Mouse (Mus musculus) forebrain, embryonic 16.5 days (tissue): ENCODE results near the gene H3f3a. TPM values are rescaled to one million over a fixed set of nuclear protein-coding genes. Genes with fewer than 3 reads are reported as not detected.

Experiments used
- ATAC-seq: fragments of 200-750 bp; cut with Nextera tagmentation; 2 replicates; pipeline ENCODE4 v1.8.0; 2017; ENCODE audit warnings: mild to moderate bottlenecking, moderate library complexity
- H3K27ac ChIP-seq: fragments of 300-500 bp; sonication (generic); 2 replicates; pipeline ENCODE4 v1.5.1; 2014; ENCODE audit warnings: low read length, control low read depth
- H3K27me3 ChIP-seq: fragments of 300-500 bp; sonication (generic); replicated peaks from 2 replicates; pipeline ENCODE4 v1.6.1; 2014; ENCODE audit warnings: low read length; ENCODE audit not compliant: control insufficient read depth, insufficient read depth
- H3K36me3 ChIP-seq: fragments of 300-500 bp; sonication (generic); 2 replicates; pipeline ENCODE4 v1.6.1; 2014; ENCODE audit not compliant: control insufficient read depth, insufficient read depth
- H3K4me1 ChIP-seq: fragments of 300-500 bp; sonication (generic); replicated peaks from 2 replicates; pipeline ENCODE4 v1.6.1; 2014; ENCODE audit warnings: low read length; ENCODE audit not compliant: control insufficient read depth, insufficient read depth
- H3K4me2 ChIP-seq: fragments of 300-500 bp; sonication (generic); 2 replicates; pipeline ENCODE4 v1.6.1; 2014; ENCODE audit warnings: mild to moderate bottlenecking, low read length, control low read depth
- H3K4me3 ChIP-seq: fragments of 300-500 bp; sonication (generic); replicated peaks from 2 replicates; pipeline ENCODE4 v1.5.1; 2014; ENCODE audit warnings: mild to moderate bottlenecking, low read length, control low read depth
- H3K9ac ChIP-seq: fragments of 300-500 bp; sonication (generic); replicated peaks from 2 replicates; pipeline ENCODE4 v1.6.1; 2014; ENCODE audit warnings: low read depth, low read length, control low read depth
- H3K9me3 ChIP-seq: fragments of 300-500 bp; sonication (generic); 2 replicates; pipeline ENCODE4 v1.6.1; 2016; ENCODE audit warnings: low read length; ENCODE audit not compliant: control insufficient read depth
- WGBS: fragments of 180-500 bp; shearing (Covaris S2); extraction: QIAGEN DNeasy Blood & Tissue Kit; methylation state at CpG from one replicate; pipeline ENCODE4 v1.1.7; 2014; 5-methylcytosine and 5-hydroxymethylcytosine counted together
- polyA plus RNA-seq: library from polyadenylated mRNA; unstranded; fragments of >200 nt; fragmentation: Nextera tagmentation; extraction: Ambion mirVana; gene quantifications from 2 replicates; pipeline ENCODE4 v1.2.1, GENCODE M21; 2015

H3f3a gene
- polyA plus RNA-seq, 1 experiment from 2014 or later: 3,503 TPM

GRCm38 (mm10) chr1:180778403-180778754 is 35.4 kb downstream of the H3f3a start:
- 0% methylated on average over 13 of the region's 13 CpGs for WGBS
- H3K4me2 ChIP-seq: peak overlapping the region; percentile 98
- H3K36me3 ChIP-seq: no peaks in the 10 kb centered on the region
- H3K27ac ChIP-seq: no peak overlapping the region
- H3K4me1 ChIP-seq: peaks cover 18% of the 10 kb centered on the region
- H3K9ac ChIP-seq: peak overlapping the region; percentile 80
- peak; percentile 14 for ATAC-seq
- H3K9me3 ChIP-seq: peaks cover 4% of the 10 kb centered on the region; the same call in 1 of the 2 replicates
- peak overlapping the region; percentile 76 for H3K4me3 ChIP-seq
- no peaks in the 10 kb centered on the region for H3K27me3 ChIP-seq

GRCm38 (mm10) chr1:180777660-180778402 is 35.9 kb downstream of the H3f3a start:
- H3K4me2 ChIP-seq: peak overlapping the region; percentile 98
- peak overlapping the region; percentile 76 for H3K4me3 ChIP-seq

DNA sequence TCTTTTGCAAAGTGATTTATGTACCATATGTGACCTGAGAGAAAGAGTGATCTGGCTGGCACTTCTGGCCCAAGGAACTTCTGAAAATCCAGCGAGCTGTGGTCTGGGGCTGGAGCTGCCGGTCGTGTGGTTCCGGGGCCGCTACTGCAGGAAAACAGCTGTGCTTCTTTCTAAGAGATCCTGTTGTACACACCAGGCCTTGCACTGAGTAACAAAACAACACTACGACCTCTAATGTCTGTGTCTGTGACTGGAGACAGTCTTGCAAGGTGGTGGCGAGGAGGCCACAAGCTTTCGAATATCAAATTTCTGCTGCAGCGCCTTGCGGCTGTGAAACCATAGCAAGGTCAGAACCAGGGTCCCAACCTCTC is 36.5 kb downstream of the H3f3a start:
- peak; percentile 24 for ATAC-seq
- Histone ChIP-seq H3K4me3 (peak overlapping the region; percentile 76), H3K4me1 (peaks cover 18% of the 10 kb centered on the region), H3K27ac (peak overlapping the region; percentile 74), H3K9me3 (peaks cover 4% of the 10 kb centered on the region; the same call in 1 of the 2 replicates), H3K36me3 (no peaks in the 10 kb centered on the region), H3K27me3 (no peaks in the 10 kb centered on the region), H3K4me2 (peak overlapping the region; percentile 98), H3K9ac (peak overlapping the region; percentile 80)
- 7% methylated on average over 10 of the region's 10 CpGs for WGBS

More at GRCm38 (mm10) chr1:180777660-180778402, 35.9 kb downstream of the H3f3a start:
- peak overlapping the region; percentile 74 for H3K27ac ChIP-seq
- peaks cover 4% of the 10 kb centered on the region; the same call in 1 of the 2 replicates for H3K9me3 ChIP-seq
- no peaks in the 10 kb centered on the region for H3K36me3 ChIP-seq
- peak overlapping the region; percentile 80 for H3K9ac ChIP-seq
- no peaks in the 10 kb centered on the region for H3K27me3 ChIP-seq
- ATAC-seq: peak; percentile 94
- peaks cover 18% of the 10 kb centered on the region for H3K4me1 ChIP-seq
- WGBS: under 1% methylated on average over 56 of the region's 56 CpGs

DNA sequence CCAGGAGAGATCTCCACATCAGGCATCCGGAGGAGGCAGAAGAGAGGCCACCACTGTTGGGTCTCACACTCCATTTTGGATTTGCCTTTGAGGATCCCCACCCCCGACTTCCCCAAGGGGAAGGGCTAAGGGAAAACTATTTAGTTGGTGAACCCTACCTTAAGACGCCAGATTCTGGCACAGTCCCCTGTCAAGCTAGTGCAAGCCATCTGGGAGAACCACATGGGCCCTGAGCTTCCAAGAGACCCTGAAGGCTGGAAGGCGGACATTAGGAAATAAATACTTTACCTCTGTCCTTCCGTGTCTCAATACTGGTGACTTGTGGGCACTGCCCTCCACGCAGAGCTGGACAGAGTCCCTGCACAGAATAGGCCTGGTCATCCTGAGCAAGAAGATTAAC is 37.2 kb downstream of the H3f3a start:
- Histone ChIP-seq H3K4me3 (no peak overlapping the region), H3K27me3 (no peaks in the 10 kb centered on the region), H3K36me3 (no peaks in the 10 kb centered on the region), H3K4me2 (no peak overlapping the region), H3K4me1 (peaks cover 18% of the 10 kb centered on the region), H3K27ac (no peak overlapping the region), H3K9me3 (peaks cover 4% of the 10 kb centered on the region; the same call in 1 of the 2 replicates), H3K9ac (no peak overlapping the region)
- ATAC-seq: no peak
- 81% methylated on average over 6 of the region's 6 CpGs for WGBS

DNA sequence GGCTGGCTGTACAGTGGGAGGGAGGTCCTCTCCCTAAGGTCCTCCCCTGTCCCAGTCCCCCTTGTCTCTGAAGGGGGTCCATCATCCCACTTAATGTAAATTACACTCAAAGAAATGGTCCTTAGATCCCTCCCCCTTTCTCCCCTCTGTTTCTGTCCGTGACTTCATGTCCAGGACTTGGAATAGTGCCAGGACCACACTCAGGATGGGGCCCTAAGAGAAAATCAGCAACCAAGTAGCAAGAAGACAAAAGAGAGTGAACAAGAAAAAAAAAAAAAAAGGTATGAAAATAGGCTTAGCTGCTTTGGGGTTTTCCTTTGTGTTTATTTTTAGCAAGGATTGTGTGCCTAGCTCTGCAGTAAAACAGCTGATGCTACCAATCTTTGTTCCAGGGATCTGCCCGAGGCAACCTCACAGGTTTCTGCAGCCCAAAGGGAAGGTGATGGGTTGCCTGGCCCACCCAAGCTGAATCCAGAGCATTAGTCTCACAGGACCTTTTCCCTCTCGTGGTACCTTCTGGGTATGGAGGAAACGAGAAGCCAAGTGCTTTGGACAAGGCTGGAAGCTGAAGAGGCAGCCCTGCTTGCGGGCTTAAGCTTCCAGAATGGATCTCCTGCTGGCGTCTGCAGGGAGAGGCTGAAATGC is 37.8 kb downstream of the H3f3a start:
- H3K4me3 ChIP-seq: no peak overlapping the region
- 42% methylated on average over 6 of the region's 6 CpGs for whole genome bisulfite sequencing
- no peaks in the 10 kb centered on the region for H3K27me3 ChIP-seq
- ATAC-seq: no peak
- no peak overlapping the region for H3K9ac ChIP-seq
- no peak overlapping the region for H3K4me2 ChIP-seq
- peak overlapping the region; percentile 10; the same call in 1 of the 2 replicates for H3K27ac ChIP-seq
- peaks cover 18% of the 10 kb centered on the region for H3K4me1 ChIP-seq
- H3K36me3 ChIP-seq: no peaks in the 10 kb centered on the region
- H3K9me3 ChIP-seq: peaks cover 4% of the 10 kb centered on the region; the same call in 1 of the 2 replicates

- no peaks in the 10 kb centered on the region for H3K36me3 ChIP-seq
- peaks cover 4% of the 10 kb centered on the region; the same call in 1 of the 2 replicates for H3K9me3 ChIP-seq
- H3K9ac ChIP-seq: no peak overlapping the region
- no peak overlapping the region for H3K27ac ChIP-seq
- no peak overlapping the region for H3K4me3 ChIP-seq
- WGBS: 86% methylated on average over 10 of the region's 10 CpGs
- no peak overlapping the region for H3K4me2 ChIP-seq
- peaks cover 18% of the 10 kb centered on the region for H3K4me1 ChIP-seq
- H3K27me3 ChIP-seq: no peaks in the 10 kb centered on the region
- ATAC-seq: no peak
Measured at GRCm38 (mm10) chr1:180775317-180775716, 38.4 kb downstream of the H3f3a start.

DNA sequence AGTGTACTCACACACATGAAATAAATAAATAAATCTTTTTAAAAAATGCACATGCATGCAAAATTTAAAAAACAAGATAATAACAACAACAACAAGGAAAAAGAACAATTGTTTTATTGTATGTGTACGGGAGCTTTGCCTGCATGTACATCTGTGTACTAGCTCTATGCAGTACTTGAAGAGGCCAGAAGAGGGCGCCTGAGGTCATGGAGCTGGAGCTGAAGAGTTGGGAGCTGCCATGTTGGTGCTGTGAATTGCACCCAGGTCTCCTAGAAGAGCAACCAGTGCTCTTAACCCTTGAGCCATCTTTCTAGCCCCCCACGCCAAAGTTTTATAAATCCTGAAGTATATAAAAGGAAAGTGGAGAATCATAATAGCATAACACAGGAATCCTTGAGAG is 39.1 kb downstream of the H3f3a start:
- H3K9ac ChIP-seq: no peak overlapping the region
- peaks cover 4% of the 10 kb centered on the region; the same call in 1 of the 2 replicates for H3K9me3 ChIP-seq
- WGBS: 62% methylated on average over 3 of the region's 3 CpGs
- H3K36me3 ChIP-seq: no peaks in the 10 kb centered on the region
- H3K4me1 ChIP-seq: peaks cover 18% of the 10 kb centered on the region
- H3K27ac ChIP-seq: no peak overlapping the region
- no peak overlapping the region for H3K4me2 ChIP-seq
- no peak overlapping the region for H3K4me3 ChIP-seq
- no peak for ATAC-seq
- H3K27me3 ChIP-seq: no peaks in the 10 kb centered on the region

- Histone ChIP-seq H3K4me2 (no peak overlapping the region), H3K27ac (no peak overlapping the region), H3K4me3 (no peak overlapping the region), H3K9me3 (peaks cover 4% of the 10 kb centered on the region; the same call in 1 of the 2 replicates), H3K9ac (no peak overlapping the region), H3K36me3 (no peaks in the 10 kb centered on the region), H3K27me3 (no peaks in the 10 kb centered on the region), H3K4me1 (peaks cover 24% of the 10 kb centered on the region)
- no peak for ATAC-seq
- WGBS: 83% methylated on average over 3 of the region's 3 CpGs
Measured at GRCm38 (mm10) chr1:180772291-180772690, 41.5 kb downstream of the H3f3a start.

GRCm38 (mm10) chr1:180771722-180772121 is 42.0 kb downstream of the H3f3a start:
- no peak overlapping the region for H3K9ac ChIP-seq

More at GRCm38 (mm10) chr1:180771722-180772121, 42.0 kb downstream of the H3f3a start:
- no peak overlapping the region for H3K4me2 ChIP-seq
- no peaks in the 10 kb centered on the region for H3K27me3 ChIP-seq
- ATAC-seq: no peak
- WGBS: 70% methylated on average over 4 of the region's 4 CpGs
- H3K9me3 ChIP-seq: peaks cover 4% of the 10 kb centered on the region; the same call in 1 of the 2 replicates
- no peak overlapping the region for H3K27ac ChIP-seq
- no peaks in the 10 kb centered on the region for H3K36me3 ChIP-seq
- no peak overlapping the region for H3K4me3 ChIP-seq
- H3K4me1 ChIP-seq: peaks cover 22% of the 10 kb centered on the region
